Mouse (Mus musculus) small intestine, adult 2 months (tissue): ENCODE measurements around the gene Ncam1.

Source experiments
- CTCF ChIP-seq: fragments of 200-500 bp; IDR thresholded peaks from 2 replicates; pipeline ENCODE4 v1.5.1; 2012; ENCODE audit warnings: low read depth, mild to moderate bottlenecking, control low read depth, inconsistent platforms, low read length, moderate library complexity, mixed read lengths; ENCODE audit not compliant: insufficient replicate concordance, insufficient read length; ENCODE audit errors: extremely low read depth
- POLR2A ChIP-seq: fragments of 200-500 bp; IDR thresholded peaks from 2 replicates; pipeline ENCODE4 v1.6.1; 2012; ENCODE audit warnings: low read depth, mild to moderate bottlenecking, control low read depth, inconsistent platforms, low read length, moderate library complexity

- TF ChIP-seq CTCF: no peak
- TF ChIP-seq POLR2A: no peak
Measured at GRCm38 (mm10) chr9:49621691-49622090, 177.0 kb downstream of the Ncam1 start.
